Mouse (Mus musculus) testis, postnatal 10 days (tissue): ENCODE data around the gene B4galnt3.

Experiments
- DNase-seq: peaks from one replicate; pipeline ENCODE4 v3.0.0; 2021; ENCODE audit warnings: low spot score

Gene B4galnt3

DNA sequence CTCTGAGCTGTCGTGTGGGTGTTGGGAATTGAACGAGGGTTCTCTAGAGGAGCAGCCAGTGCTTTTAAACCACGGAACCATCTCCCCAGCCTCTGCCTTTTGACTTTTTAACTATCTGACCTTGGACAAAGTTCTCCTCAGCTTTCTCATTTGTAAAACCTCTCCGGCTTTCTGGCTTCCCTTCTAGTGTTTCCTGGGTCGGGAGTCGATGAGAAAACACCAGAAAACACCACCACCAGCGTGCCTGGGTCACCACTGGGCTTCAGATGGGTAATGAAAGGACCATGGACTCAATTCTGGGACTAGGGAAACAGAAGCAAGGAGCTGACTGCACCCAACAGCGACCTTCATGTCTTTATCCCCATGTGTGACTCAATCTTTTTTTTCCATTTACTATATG is 20.2 kb downstream of the B4galnt3 start:
- DNase-seq, result no peak

GRCm38 (mm10) chr6:120264151-120264550 is 30.2 kb downstream of the B4galnt3 start:
- no peak for DNase-seq

GRCm38 (mm10) chr6:120263608-120264007 is 30.8 kb downstream of the B4galnt3 start:
- no peak for DNase-seq

DNA sequence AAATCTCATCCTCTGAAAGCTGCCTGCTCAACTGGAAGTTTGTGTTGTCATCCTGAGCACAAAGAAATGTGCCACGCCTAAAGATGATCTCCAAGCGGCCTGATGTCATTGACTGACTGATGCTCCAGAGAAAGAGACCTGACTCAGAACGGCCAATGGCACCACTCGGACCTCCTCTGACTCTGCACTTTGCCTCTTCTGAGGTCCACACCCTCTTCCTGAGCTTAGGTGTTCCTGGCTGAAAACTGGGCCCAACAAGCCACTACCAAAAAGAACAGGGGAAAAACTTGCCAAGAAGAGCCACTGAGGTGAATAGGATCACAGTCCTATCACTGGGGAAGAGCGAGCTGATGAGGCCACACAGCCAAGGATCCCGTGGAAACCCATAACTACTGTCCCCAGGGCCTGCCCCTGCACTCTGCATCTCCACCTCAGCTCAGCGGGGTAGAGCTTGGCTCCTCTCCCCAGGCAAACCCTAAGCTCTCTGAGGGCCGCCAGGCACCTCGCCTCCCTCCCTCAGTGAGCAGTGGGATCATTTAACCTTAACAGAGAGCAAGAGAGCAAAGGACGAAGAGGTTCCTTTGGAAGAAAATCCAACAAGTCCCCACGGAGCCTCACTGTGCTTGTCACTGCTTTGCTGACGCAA is 31.4 kb downstream of the B4galnt3 start:
- DNase-seq, result no peak

DNA sequence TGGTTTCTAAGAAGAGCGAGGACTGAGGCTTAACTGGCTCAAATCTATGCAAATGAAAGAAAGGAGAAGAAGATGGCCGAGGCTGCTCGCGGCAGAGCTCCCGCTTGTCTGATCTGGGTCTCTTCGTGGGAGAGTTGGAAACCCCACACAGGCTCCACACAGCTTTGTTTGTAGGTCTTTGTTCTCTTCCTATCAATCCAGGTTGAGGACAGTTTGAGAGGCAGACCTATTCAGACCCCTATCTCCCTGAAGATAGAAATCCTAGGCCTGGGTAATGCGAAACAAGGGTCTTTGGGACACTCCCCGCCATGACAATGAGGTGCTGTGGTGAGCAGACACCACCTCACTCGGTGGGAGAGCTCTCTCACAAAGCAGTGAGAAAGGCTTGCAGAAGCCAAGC is 34.9 kb downstream of the B4galnt3 start:
- no peak for DNase-seq

DNA sequence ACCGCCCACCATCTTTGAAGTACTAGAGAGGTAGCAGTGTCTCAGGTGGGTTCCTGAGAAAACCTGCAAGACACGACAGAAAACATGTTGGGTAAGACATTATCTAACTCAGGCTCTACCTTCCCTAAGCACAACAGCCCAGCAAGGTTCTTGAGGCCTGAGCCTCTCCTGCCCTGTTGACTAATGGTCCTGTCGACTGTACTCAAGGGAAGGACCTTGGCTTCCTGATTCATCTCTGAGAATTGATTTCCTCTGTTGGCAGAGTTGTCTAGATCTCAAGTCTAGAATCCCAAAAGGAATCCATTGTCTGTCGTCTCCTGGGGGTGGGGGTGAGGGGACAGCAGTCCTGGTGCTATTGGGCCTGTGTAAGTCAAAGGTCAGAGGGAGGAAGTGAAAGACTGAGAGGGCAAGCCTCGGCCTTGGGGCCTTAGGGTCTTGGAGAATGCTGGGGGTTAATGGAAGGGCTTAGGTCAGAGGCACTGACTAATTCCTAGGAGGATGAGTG is 37.9 kb downstream of the B4galnt3 start:
- no peak for DNase-seq

- no peak for DNase-seq
Measured at GRCm38 (mm10) chr6:120255701-120256100, 38.7 kb downstream of the B4galnt3 start.

DNA sequence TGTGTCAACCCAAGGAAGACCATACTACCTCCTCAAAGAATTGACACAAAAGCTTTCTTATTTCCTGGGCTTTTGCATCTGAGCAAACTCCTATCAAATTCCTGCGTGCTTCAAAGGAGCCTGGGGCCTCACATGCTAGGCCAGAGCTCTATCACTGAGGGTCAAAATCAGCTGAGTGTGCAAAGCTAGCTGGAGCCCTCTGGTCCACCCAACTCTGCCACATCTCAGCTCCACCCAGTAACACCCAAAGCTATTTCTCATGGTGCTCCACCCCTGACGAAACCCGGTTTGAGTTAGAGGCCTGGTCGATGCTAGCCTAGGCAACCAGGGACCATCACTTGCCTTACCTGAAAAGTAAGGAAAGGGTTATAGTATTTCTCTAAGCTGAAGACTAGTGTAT is 39.2 kb downstream of the B4galnt3 start:
- no peak for DNase-seq

GRCm38 (mm10) chr6:120254640-120255039 is 39.7 kb downstream of the B4galnt3 start:
- DNase-seq, result no peak

DNA sequence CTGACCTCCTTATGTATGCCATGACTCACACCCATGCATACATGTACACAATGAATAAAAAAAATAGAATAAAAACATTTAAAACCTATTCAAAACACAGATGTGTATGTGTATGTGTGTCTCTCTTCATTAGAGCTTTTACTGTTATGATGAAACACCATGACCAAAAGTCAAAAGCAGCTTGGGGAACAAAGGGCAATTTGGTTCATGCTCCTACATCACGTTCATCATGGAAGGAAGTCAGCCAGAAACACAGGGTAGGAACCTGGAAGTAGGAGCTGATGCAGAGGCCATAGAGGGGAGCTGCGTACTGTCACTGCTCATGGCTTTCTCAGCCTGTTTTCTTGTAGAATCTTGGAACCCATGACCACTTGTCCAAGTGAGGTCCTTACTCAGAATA is 41.6 kb downstream of the B4galnt3 start:
- DNase-seq, result no peak

DNA sequence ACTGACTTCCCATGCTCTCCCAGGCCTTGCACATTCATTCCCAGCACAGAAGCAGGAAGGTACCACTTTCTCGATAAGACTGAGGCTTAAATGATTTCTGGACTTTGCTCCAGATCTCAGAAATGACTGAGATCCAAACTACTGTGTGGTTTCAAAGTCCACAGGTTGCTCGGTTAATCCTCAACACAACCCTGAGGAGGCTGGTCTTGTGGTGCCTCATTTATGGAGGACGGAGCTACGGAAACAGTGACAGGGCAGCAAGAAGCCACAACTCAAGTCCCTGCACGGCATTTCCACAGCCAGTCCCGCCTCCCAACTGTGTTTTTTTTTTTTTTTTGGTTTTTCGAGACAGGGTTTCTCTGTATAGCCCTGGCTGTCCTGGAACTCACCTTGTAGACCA is 43.3 kb downstream of the B4galnt3 start:
- DNase-seq, result no peak

- DNase-seq, result no peak
Measured at GRCm38 (mm10) chr6:120249831-120250230, 44.5 kb downstream of the B4galnt3 start.

- no peak for DNase-seq
Measured at GRCm38 (mm10) chr6:120246676-120247075, 47.7 kb downstream of the B4galnt3 start.

DNA sequence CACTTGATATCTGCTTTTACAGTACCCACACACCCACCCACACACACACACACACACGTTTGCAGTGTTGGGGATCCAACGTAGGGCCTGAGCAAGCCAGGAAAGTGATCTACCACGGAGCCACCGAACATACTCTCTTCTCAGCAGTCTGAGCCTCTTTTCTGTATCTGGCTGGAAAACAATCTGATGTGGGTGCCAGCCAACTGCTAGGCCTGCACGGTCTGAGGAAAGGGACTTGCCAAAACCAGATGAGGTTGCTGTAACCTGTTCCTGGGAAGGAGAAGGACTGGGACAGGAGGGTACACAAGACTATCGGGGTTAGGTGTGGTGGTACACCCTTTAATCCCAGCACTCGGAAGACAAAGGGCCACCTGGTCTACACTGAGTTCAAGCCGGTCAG is 51.1 kb downstream of the B4galnt3 start:
- DNase-seq, result no peak

GRCm38 (mm10) chr6:120242530-120242929 is 51.8 kb downstream of the B4galnt3 start:
- no peak for DNase-seq

DNA sequence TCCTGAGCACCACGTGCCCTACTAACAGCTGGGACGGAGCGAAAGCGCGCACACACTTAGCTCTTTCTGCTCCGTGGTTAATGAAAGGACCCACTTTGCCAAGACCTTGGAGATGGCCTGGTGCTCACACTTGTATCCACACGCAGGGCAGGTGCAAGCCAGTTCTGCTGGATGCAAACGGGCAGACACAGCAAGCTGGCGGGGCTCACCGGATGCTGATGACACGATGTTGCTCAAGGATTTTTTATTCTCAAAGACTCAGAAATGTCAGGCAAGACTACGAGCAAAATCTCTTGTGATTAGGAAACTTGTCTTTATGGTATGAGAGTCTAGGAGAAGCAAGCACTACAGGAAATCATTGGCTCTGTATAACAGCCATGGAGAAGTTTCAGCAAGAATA is 52.9 kb downstream of the B4galnt3 start:
- DNase-seq, result no peak

DNA sequence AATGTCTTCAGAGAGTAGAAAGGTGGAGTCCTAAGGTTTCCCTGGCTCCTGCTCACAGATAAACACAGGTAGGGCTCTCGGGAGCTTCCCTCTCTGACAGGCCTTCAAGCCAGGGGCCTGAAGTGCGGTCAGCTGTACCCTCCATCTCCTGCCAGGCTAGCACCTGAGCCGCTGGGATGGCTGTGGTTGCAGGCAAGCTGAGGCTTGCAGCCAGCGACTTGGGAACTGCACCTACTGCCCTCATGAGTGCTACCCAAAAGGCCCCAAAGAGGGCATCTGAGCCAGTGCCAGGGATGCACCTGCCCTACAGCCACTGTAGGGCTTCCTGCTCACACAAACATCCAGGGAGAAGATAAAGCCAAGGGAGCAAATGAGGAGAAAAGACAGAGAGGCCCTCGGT is 53.9 kb downstream of the B4galnt3 start:
- no peak for DNase-seq

GRCm38 (mm10) chr6:120235874-120236273 is 58.5 kb downstream of the B4galnt3 start:
- DNase-seq, result no peak

DNA sequence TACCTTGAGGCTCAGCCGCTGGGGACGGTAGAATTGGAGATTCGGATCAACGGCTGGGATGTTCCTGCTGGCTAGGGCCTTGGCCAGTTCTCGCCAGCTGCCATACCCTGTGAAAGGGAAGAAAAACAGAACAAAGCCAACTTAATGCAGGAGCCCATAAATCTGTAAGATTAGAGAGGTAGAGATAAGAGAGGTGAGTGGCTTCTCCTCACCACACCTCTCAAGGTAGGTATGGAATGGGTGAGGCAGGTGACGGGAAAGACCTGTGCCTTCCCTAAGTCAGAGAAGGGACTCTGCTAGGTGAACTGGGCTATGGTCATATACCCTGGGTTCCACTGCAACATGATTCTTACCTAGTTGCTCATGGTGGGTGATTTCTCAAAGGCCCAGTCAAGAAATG is 61.5 kb downstream of the B4galnt3 start:
- no peak for DNase-seq

- DNase-seq, result no peak
Measured at GRCm38 (mm10) chr6:120230441-120230840, 63.9 kb downstream of the B4galnt3 start.

DNA sequence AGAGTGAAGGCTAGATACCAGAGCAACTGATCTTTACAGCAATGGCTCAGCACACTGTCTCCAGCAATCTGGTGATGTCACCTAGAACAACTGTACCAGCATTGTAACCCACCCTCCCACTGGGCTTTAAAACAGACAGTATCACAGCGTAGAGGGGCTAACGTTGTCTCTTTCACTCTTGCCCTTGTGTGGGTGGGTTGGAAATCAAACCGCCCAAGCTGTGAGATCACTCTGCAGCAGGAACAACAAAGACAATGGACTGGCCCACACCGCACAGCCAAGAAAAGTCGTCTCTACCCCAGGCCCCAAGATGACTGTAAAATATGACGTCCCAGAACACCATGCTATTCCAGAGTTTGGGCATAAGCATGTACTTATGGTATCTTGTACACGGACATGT is 64.6 kb downstream of the B4galnt3 start:
- DNase-seq, result no peak

DNA sequence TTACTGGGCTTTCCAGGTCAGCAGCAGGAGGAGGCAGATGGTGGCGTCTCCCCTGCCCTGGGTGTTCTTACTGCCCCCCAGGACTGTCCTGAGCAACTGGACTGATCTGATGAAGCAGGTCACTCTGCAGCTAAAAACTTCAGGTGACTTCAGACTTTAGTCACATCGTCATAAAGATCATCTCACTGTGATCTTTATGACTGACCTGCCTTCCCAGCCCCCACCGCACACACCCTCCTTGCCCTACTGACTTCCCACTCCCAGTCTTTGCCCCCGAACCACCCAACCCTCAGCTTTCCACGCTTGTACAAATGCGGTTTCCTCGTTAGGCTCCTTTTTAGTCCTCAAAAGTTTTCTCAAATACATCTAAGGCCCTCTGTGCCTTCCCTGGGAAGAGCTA is 67.3 kb downstream of the B4galnt3 start:
- no peak for DNase-seq

- no peak for DNase-seq
Measured at GRCm38 (mm10) chr6:120225355-120225754, 69.0 kb downstream of the B4galnt3 start.

DNA sequence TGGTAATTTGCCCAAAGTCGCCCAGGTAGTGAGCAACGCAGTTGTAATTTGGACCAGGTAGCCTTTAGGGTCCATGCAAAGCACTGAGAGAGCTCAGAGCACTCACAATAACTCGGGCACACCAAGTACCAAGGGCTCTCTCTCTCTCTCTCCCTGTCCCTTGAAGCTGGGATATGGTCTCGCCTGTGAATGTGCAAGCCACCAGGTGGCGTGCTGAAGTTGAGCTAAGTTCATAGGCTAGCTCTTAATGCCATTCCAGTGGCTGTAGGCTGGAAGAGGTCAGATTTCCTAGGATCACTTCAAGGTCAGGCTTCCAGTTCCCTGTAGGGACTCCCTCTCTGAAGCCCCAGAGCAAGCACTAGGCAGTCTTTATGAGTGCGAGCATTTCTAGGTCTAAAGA is 71.7 kb downstream of the B4galnt3 start:
- peak; percentile 82 for DNase-seq
